Mouse (Mus musculus) heart, embryonic 13.5 days (tissue): ENCODE measurements around the gene Exosc6. TPM values are rescaled to one million over a fixed set of nuclear protein-coding genes. Genes with fewer than 3 reads are reported as not detected.

ENCODE experiments used
- ATAC-seq: fragments of 200-750 bp; cut with Nextera tagmentation; 2 replicates; pipeline ENCODE4 v1.8.0; 2017; ENCODE audit warnings: moderate TSS enrichment; ENCODE audit not compliant: insufficient number of reproducible peaks, low FRiP score, low TSS enrichment; ENCODE audit errors: extremely low read depth
- H3K27ac ChIP-seq: fragments of 300-500 bp; sonication (generic); replicated peaks from 2 replicates; pipeline ENCODE4 v1.5.1; 2015; ENCODE audit warnings: moderate library complexity, mild to moderate bottlenecking, inconsistent platforms
- H3K27me3 ChIP-seq: fragments of 300-500 bp; sonication (generic); replicated peaks from 2 replicates; pipeline ENCODE4 v1.6.1; 2015; ENCODE audit warnings: mild to moderate bottlenecking, inconsistent platforms
- H3K36me3 ChIP-seq: fragments of 300-500 bp; sonication (generic); 2 replicates; pipeline ENCODE4 v1.6.1; 2015; ENCODE audit warnings: mild to moderate bottlenecking, inconsistent platforms
- H3K4me1 ChIP-seq: fragments of 300-500 bp; sonication (generic); 2 replicates; pipeline ENCODE4 v1.6.1; 2015; ENCODE audit warnings: inconsistent platforms
- H3K4me2 ChIP-seq: fragments of 300-500 bp; sonication (generic); 2 replicates; pipeline ENCODE4 v1.6.1; 2015; ENCODE audit warnings: inconsistent platforms, mild to moderate bottlenecking, moderate library complexity
- H3K4me3 ChIP-seq: fragments of 300-500 bp; sonication (generic); 2 replicates; pipeline ENCODE4 v1.5.1; 2015; ENCODE audit warnings: moderate library complexity, mild to moderate bottlenecking, inconsistent platforms
- H3K9ac ChIP-seq: fragments of 300-500 bp; sonication (generic); 2 replicates; pipeline ENCODE4 v1.6.1; 2015; ENCODE audit warnings: inconsistent platforms, mild to moderate bottlenecking, moderate library complexity
- H3K9me3 ChIP-seq: fragments of 300-500 bp; sonication (generic); 2 replicates; pipeline ENCODE4 v1.6.1; 2016; ENCODE audit warnings: inconsistent platforms
- WGBS: fragments of 180-500 bp; shearing (Covaris S2); methylation state at CpG from one replicate; pipeline ENCODE4 v1.1.7; 2015; ENCODE audit warnings: mixed read lengths; 5-methylcytosine and 5-hydroxymethylcytosine counted together
- polyA plus RNA-seq: library from polyadenylated mRNA; unstranded; fragments of >200 nt; fragmentation: Nextera tagmentation; extraction: Ambion mirVana; gene quantifications from 2 replicates; pipeline ENCODE4 v1.2.1, GENCODE M21; 2015

Exosc6 gene
- polyA plus RNA-seq, 1 experiment from 2014 or later = 7.7 TPM

GRCm38 (mm10) chr8:111042546-111042945 is 13.6 kb upstream of the Exosc6 start:
- Histone ChIP-seq H3K27ac (no peak overlapping the region), H3K9ac (no peak overlapping the region), H3K4me3 (no peak overlapping the region), H3K4me2 (no peak overlapping the region), H3K36me3 (peaks cover 99% of the 10 kb centered on the region), H3K4me1 (no peaks in the 10 kb centered on the region), H3K27me3 (no peaks in the 10 kb centered on the region), H3K9me3 (no peaks in the 10 kb centered on the region)
- ATAC-seq = no peak
- 92% methylated on average over 19 of the region's 19 CpGs for WGBS

GRCm38 (mm10) chr8:111044003-111044734 is 12.0 kb upstream of the Exosc6 start:
- no peak for ATAC-seq
- H3K9me3 ChIP-seq = no peaks in the 10 kb centered on the region
- no peak overlapping the region for H3K4me2 ChIP-seq
- 53% methylated on average over 2 of the region's 2 CpGs for WGBS
- peaks cover 99% of the 10 kb centered on the region for H3K36me3 ChIP-seq
- H3K4me3 ChIP-seq = no peak overlapping the region
- H3K27ac ChIP-seq = no peak overlapping the region
- no peaks in the 10 kb centered on the region for H3K4me1 ChIP-seq
- no peaks in the 10 kb centered on the region for H3K27me3 ChIP-seq
- no peak overlapping the region for H3K9ac ChIP-seq

DNA sequence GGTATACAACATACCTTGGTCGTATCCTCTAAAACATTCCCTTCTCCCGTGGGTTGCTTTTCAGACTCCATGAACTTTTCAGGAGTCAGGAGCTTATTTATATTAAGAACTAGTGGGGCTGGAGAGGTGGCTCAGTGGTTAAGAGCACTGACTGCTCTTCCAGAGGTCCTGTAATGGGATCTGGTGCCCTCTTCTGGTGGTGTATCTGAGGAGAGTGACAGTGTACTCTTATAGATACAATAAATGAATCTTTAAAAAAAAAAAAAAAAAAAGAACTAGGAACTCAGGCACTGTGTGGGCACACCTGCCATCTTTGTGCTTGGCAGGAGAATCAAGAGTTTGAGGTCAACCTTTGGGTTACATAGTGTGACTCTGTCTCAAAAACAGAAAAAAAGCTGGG is 7.4 kb upstream of the Exosc6 start:
- no peaks in the 10 kb centered on the region for H3K9me3 ChIP-seq
- no peak overlapping the region for H3K27ac ChIP-seq
- ATAC-seq = no peak

GRCm38 (mm10) chr8:111049106-111049505 is 7.0 kb upstream of the Exosc6 start:
- H3K27me3 ChIP-seq = no peaks in the 10 kb centered on the region
- H3K9me3 ChIP-seq = no peaks in the 10 kb centered on the region
- H3K27ac ChIP-seq = no peak overlapping the region
- no peak overlapping the region for H3K9ac ChIP-seq
- no peaks in the 10 kb centered on the region for H3K4me1 ChIP-seq
- WGBS = 94% methylated on average over 7 of the region's 7 CpGs
- peaks cover 100% of the 10 kb centered on the region for H3K36me3 ChIP-seq
- H3K4me2 ChIP-seq = no peak overlapping the region
- no peak for ATAC-seq
- H3K4me3 ChIP-seq = no peak overlapping the region

More for the DNA sequence above, 7.4 kb upstream of the Exosc6 start:
- Histone ChIP-seq H3K4me1 (no peaks in the 10 kb centered on the region), H3K27me3 (no peaks in the 10 kb centered on the region), H3K4me2 (no peak overlapping the region), H3K9ac (no peak overlapping the region), H3K36me3 (peaks cover 100% of the 10 kb centered on the region), H3K4me3 (no peak overlapping the region)
- WGBS = 92% methylated on average over 2 of the region's 2 CpGs

DNA sequence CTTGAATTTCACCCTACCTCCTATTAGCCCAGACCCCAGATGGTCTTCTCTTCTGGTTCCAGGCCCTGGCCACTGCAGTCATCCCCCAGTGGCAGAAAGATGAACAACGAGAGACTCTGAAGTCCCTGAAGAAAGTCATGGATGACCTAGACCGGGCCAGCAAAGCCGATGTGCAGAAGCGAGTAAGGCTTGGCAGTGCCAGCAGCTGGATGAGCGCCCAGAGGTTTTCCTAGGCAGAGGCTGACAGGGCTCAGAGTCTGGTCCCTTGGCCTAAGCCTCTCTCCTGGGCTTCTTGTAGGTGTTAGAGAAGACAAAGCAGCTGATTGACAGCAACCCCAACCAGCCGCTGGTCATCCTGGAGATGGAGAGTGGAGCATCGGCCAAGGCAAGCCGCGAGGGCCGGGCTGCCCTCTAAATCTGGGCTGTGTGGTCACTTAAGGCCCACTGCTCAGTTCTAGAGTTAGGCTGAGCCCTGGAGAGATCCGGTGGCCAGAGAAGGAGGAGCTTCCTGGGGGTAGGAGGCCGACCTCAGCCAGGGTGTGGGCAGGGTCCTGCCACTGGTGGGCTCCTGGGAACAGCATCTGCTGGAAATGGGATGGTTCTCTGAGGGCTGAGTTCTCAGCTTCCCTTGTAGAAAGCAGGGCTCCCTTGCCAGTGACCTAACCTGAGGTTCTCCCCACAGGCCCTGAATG is 2.2 kb upstream of the Exosc6 start:
- Histone ChIP-seq H3K4me2 (no peak overlapping the region), H3K27me3 (no peaks in the 10 kb centered on the region), H3K4me3 (no peak overlapping the region), H3K36me3 (peaks cover 74% of the 10 kb centered on the region), H3K9ac (no peak overlapping the region), H3K27ac (no peak overlapping the region), H3K9me3 (no peaks in the 10 kb centered on the region), H3K4me1 (peaks cover 19% of the 10 kb centered on the region)
- no peak for ATAC-seq
- 95% methylated on average over 12 of the region's 12 CpGs for WGBS

DNA sequence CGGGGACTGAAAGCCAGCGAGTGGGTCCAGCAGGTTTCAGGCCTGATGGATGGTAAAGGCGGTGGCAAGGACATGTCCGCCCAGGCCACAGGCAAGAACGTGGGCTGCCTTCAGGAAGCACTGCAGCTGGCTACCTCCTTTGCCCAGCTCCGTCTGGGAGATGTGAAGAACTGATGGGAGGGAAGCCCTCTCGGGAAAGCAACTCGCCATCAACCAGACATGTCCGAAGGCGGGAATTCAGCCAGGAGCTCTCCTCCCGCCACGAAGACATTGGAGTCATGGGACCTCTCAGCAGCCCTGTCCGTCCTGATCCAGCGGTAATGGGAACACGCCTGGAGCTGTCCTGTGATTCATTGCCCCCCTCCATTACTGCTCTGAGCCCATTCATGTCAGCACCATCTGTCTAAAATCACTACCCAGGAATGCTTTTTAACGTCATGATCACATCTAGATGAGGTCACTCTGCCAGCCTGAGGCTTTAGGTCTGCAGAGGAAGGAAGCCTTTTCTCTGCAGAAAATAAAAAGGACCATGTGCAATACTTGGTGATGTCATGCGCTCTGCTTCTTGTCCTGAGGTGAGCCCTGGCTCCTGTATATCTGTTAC is 1.0 kb upstream of the Exosc6 start:
- Histone ChIP-seq H3K36me3 (peaks cover 63% of the 10 kb centered on the region), H3K27ac (no peak overlapping the region), H3K4me1 (peaks cover 26% of the 10 kb centered on the region), H3K4me2 (no peak overlapping the region), H3K9ac (no peak overlapping the region), H3K4me3 (no peak overlapping the region), H3K9me3 (no peaks in the 10 kb centered on the region), H3K27me3 (no peaks in the 10 kb centered on the region)
- WGBS = 85% methylated on average over 17 of the region's 17 CpGs
- ATAC-seq = no peak

DNA sequence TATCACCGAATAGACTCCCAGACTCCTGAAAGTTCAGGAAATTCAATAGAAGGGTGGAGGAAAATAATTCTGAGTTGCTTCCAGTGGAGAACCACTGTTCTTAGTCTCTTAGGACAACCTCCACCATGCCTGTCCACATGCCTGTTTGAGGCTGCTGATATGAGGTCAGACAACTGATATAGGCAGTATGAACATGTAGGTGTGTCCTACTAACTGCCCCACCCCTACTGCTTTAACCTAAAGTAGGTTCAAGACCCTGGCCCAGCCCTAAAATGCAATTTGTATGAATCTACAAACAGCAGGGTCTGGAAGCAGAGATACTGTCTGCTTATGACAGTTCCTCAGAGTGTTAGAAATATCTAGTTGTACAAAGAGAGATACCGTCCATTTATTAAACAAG is 478 bp upstream of the Exosc6 start:
- Histone ChIP-seq H3K9me3 (no peaks in the 10 kb centered on the region), H3K36me3 (peaks cover 57% of the 10 kb centered on the region), H3K9ac (no peak overlapping the region; the same call in 1 of the 2 replicates), H3K4me3 (peak overlapping the region; percentile 88), H3K27me3 (no peaks in the 10 kb centered on the region), H3K27ac (no peak overlapping the region), H3K4me1 (peaks cover 26% of the 10 kb centered on the region), H3K4me2 (peak overlapping the region; percentile 99)
- no peak for ATAC-seq
- 59% methylated on average over 2 of the region's 2 CpGs for WGBS

- peak overlapping the region; percentile 96 for H3K9ac ChIP-seq
- WGBS = under 1% methylated on average over 63 of the region's 63 CpGs
- H3K9me3 ChIP-seq = no peaks in the 10 kb centered on the region
- H3K27ac ChIP-seq = peak overlapping the region; percentile 92
- no peaks in the 10 kb centered on the region for H3K27me3 ChIP-seq
- peaks cover 46% of the 10 kb centered on the region for H3K36me3 ChIP-seq
- H3K4me2 ChIP-seq = peak overlapping the region; percentile 99
- H3K4me3 ChIP-seq = peak overlapping the region; percentile 88
- H3K4me1 ChIP-seq = peaks cover 38% of the 10 kb centered on the region
- ATAC-seq = peak; percentile 49; the same call in 1 of the 2 replicates
These were observed 653 bp downstream of the Exosc6 start for GRCm38 (mm10) chr8:111056691-111057293.

- peak overlapping the region; percentile 42 for H3K27ac ChIP-seq
- peak overlapping the region; percentile 44 for H3K9ac ChIP-seq
- no peak overlapping the region for H3K4me3 ChIP-seq
- no peak for ATAC-seq
- H3K36me3 ChIP-seq = peaks cover 23% of the 10 kb centered on the region
- peaks cover 42% of the 10 kb centered on the region for H3K4me1 ChIP-seq
- no peaks in the 10 kb centered on the region for H3K9me3 ChIP-seq
- no peak overlapping the region for H3K4me2 ChIP-seq
- WGBS = 51% methylated on average over 2 of the region's 2 CpGs
- no peaks in the 10 kb centered on the region for H3K27me3 ChIP-seq
These were observed 2.9 kb downstream of the Exosc6 start for GRCm38 (mm10) chr8:111058946-111059572.

- peaks cover 5% of the 10 kb centered on the region; the same call in 1 of the 2 replicates for H3K36me3 ChIP-seq
- H3K27me3 ChIP-seq = peaks cover 12% of the 10 kb centered on the region; the same call in 1 of the 2 replicates
- H3K4me3 ChIP-seq = peak overlapping the region; percentile 77
- ATAC-seq = no peak
- peak overlapping the region; percentile 91 for H3K4me2 ChIP-seq
- H3K27ac ChIP-seq = no peak overlapping the region
- H3K4me1 ChIP-seq = peaks cover 42% of the 10 kb centered on the region
- H3K9ac ChIP-seq = peak overlapping the region; percentile 82
- no peaks in the 10 kb centered on the region for H3K9me3 ChIP-seq
- 0% methylated on average over 14 of the region's 14 CpGs for WGBS
These were observed 5.5 kb downstream of the Exosc6 start for GRCm38 (mm10) chr8:111061688-111062071.
